Mouse (Mus musculus) ES-E14 (cell line): ENCODE measurements around the gene Fgf23. TPM values are rescaled to one million over a fixed set of nuclear protein-coding genes. Genes with fewer than 3 reads are reported as not detected.

Experiments
- DNase-seq: peaks from one replicate; pipeline ENCODE4 v3.0.0-alpha.2; 2013; ENCODE audit warnings: low read depth, low spot score
- H3K27ac ChIP-seq: 2 replicates; pipeline ENCODE4 v1.5.1; 2012; ENCODE audit warnings: low read depth, mild to moderate bottlenecking, low read length, moderate library complexity, mixed read lengths; ENCODE audit not compliant: poor library complexity, insufficient read depth, severe bottlenecking
- H3K36me3 ChIP-seq: 2 replicates; pipeline ENCODE4 v1.6.1; 2012; ENCODE audit warnings: mild to moderate bottlenecking, low read length, moderate library complexity, mixed read lengths; ENCODE audit not compliant: control insufficient read depth, poor library complexity, insufficient read depth, severe bottlenecking
- H3K4me1 ChIP-seq, 2 experiments: fragments of 150-350 bp in 1 of 2; sonication (generic) in 1 of 2; 2 replicates each; pipeline ENCODE4 v1.6.1; 2012; ENCODE audit warnings: low read length in 2 of 2, mild to moderate bottlenecking in 1 of 2, mixed read lengths in 1 of 2; ENCODE audit not compliant: control insufficient read depth in 2 of 2, insufficient read depth in 2 of 2, poor library complexity in 1 of 2
- H3K4me3 ChIP-seq, 2 experiments: fragments of 150-350 bp in 1 of 2; sonication (generic) in 1 of 2; 2 replicates each; pipeline ENCODE4 v1.5.1; 2012; ENCODE audit warnings: low read length in 2 of 2, low read depth in 1 of 2, mild to moderate bottlenecking in 1 of 2, mixed read lengths in 1 of 2; ENCODE audit not compliant: insufficient read depth in 1 of 2, poor library complexity in 1 of 2, severe bottlenecking in 1 of 2
- H3K9ac ChIP-seq: 2 replicates; pipeline ENCODE4 v1.6.1; 2012; ENCODE audit warnings: low read depth, mild to moderate bottlenecking, low read length, mixed read lengths; ENCODE audit not compliant: poor library complexity, insufficient read depth, severe bottlenecking
- H3K9me3 ChIP-seq: fragments of 150-350 bp; sonication (generic); 2 replicates; pipeline ENCODE4 v1.6.1; 2012; ENCODE audit warnings: low read depth, mild to moderate bottlenecking, low read length; ENCODE audit not compliant: control insufficient read depth, insufficient read depth
- CHD2 ChIP-seq: IDR thresholded peaks from 2 replicates; pipeline ENCODE4 v1.6.1; 2014; ENCODE audit warnings: mild to moderate bottlenecking, low read depth, low read length, inconsistent platforms
- HCFC1 ChIP-seq: IDR thresholded peaks from 2 replicates; pipeline ENCODE4 v1.6.1; 2012; ENCODE audit warnings: low read length, inconsistent platforms, borderline replicate concordance; ENCODE audit not compliant: insufficient read depth
- MAFK ChIP-seq: IDR thresholded peaks from 2 replicates; pipeline ENCODE4 v1.6.1; 2014; ENCODE audit warnings: mild to moderate bottlenecking, low read depth, low read length, inconsistent platforms; ENCODE audit not compliant: insufficient read depth
- ZC3H11A ChIP-seq: IDR thresholded peaks from 2 replicates; pipeline ENCODE4 v1.6.1; 2012; ENCODE audit warnings: low read depth, mild to moderate bottlenecking, inconsistent platforms, low read length, borderline replicate concordance
- ZNF384 ChIP-seq: IDR thresholded peaks from 2 replicates; pipeline ENCODE4 v1.6.1; 2012; ENCODE audit warnings: low read depth, low read length, inconsistent platforms
- in situ Hi-C, 2 experiments: fragments of 600-800 bp; cut with MboI; formaldehyde crosslinking; loops; one replicate each; pipeline ENCODE4 v1.15.1; 2025; ENCODE audit warnings: low sequenced_read_pairs in 2 of 2, inconsistent platforms in 1 of 2; ENCODE audit not compliant: unreplicated experiment in 2 of 2
- total RNA-seq: library from RNA; depleted of rRNA; stranded (reverse); fragments of 300-350 nt; gene quantifications from 2 replicates; pipeline ENCODE4 v1.2.3, GENCODE M21; 2012

Fgf23 gene
- total RNA-seq, 1 experiment = not detected

- DNase-seq = no peak
- H3K4me1 ChIP-seq = peaks cover 7 to 14% of the 10 kb centered on the region in 2 experiments
- H3K36me3 ChIP-seq = no peaks in the 10 kb centered on the region; the same call in 1 of the 2 replicates
- H3K9me3 ChIP-seq = no peaks in the 10 kb centered on the region
- H3K4me3 ChIP-seq = peak overlapping the region in 1 of 2 experiments; percentile 77; a peak in 1 of 4 replicates
- no peak overlapping the region for H3K27ac ChIP-seq
- in situ Hi-C loops = loop anchor here in 1 of 2 experiments (10.0 kb wide), 1 partner anchor 163 kb away; no protein-coding TSS in a partner anchor
- no peak overlapping the region for H3K9ac ChIP-seq
- TF ChIP-seq ZC3H11A (no peak), HCFC1 (no peak), ZNF384 (no peak), CHD2 (no peak), MAFK (no peak)
These were observed 34.7 kb downstream of the Fgf23 start for GRCm38 (mm10) chr6:127107413-127107812.

- no peaks in the 10 kb centered on the region for H3K36me3 ChIP-seq
- peak overlapping the region; percentile 77 to 86 for H3K4me3 ChIP-seq
- peak overlapping the region; percentile 84 for H3K9ac ChIP-seq
- DNase-seq = no peak
- in situ Hi-C loops = loop anchor here in 1 of 2 experiments (10.0 kb wide), 1 partner anchor 164 kb away; no protein-coding TSS in a partner anchor
- no peaks in the 10 kb centered on the region for H3K9me3 ChIP-seq
- TF ChIP-seq MAFK (no peak), HCFC1 (no peak), CHD2 (no peak), ZNF384 (no peak), ZC3H11A (no peak)
- H3K27ac ChIP-seq = no peak overlapping the region
- peaks cover 7 to 13% of the 10 kb centered on the region in 2 experiments for H3K4me1 ChIP-seq
These were observed 35.8 kb downstream of the Fgf23 start for GRCm38 (mm10) chr6:127108368-127109060.

GRCm38 (mm10) chr6:127109402-127109930, 36.8 kb downstream of the Fgf23 start, which contains the start of gene Tigar:
Gene Tigar (minus strand): TSS chr6:127109557.
- in situ Hi-C loops = loop anchor here in 1 of 2 experiments (10.0 kb wide), 1 partner anchor 165 kb away; no protein-coding TSS in a partner anchor
- H3K27ac ChIP-seq = 0 out of 2 replicates have a peak within 1 kb of the TSS, but pooled peaks have one; percentile 4

DNA sequence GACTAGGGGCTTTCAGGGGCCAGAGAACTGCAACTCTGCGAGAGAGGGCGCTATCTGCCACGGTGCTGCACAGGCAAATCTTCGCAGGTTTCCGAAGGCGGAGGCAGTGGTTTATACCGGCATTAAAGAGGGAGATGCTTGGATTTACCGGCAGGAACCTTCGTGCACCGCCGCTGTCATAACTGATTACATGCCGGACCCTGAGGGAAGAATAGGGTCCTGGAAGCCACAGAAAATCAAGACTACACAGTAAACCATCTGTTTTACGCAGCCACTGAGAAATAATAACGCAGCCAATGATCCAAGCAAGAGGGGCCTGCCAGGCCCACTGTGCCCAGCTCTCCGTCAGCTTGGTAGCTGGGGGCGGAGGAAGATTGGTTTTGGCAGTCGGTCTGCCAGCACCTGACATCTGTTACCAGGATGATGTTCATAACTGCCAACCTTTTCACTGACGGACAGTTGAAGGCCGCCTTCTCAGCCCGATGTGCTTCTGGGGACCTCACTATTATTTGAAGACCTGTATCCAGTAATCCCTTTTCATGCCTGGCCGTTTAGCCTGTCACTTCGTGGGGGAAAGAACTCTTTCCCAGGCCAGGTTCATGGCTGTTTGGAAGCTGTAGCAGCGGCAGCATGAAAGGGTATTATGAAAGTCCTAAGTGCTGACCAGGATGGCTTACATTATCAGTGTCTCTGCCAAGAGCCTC, 42.2 kb downstream of the Fgf23 start:
- Histone ChIP-seq H3K36me3 (no peaks in the 10 kb centered on the region), H3K4me1 (peaks cover 0 to 1% of the 10 kb centered on the region in 2 experiments; a peak in 2 of 4 replicates), H3K4me3 (no peak overlapping the region), H3K9me3 (no peaks in the 10 kb centered on the region), H3K27ac (no peak overlapping the region), H3K9ac (no peak overlapping the region)
- DNase-seq = no peak
- no peak for TF ChIP-seq MAFK
- TF ChIP-seq CHD2 = no peak
- TF ChIP-seq ZNF384 = no peak
- TF ChIP-seq ZC3H11A = no peak
- TF ChIP-seq HCFC1 = no peak
- in situ Hi-C loops = no loop called here

More at GRCm38 (mm10) chr6:127109402-127109930, 36.8 kb downstream of the Fgf23 start, which contains the start of gene Tigar:
- no peaks in the 10 kb centered on the region for H3K9me3 ChIP-seq
- H3K36me3 ChIP-seq = no peaks in the 10 kb centered on the region
- DNase-seq = peak; percentile 95
- H3K4me1 ChIP-seq = peaks cover 4 to 9% of the 10 kb centered on the region in 2 experiments
- H3K9ac ChIP-seq = peak within 1 kb of the TSS; percentile 84
- peak within 1 kb of the TSS; percentile 77 to 86 for H3K4me3 ChIP-seq
- no peak for TF ChIP-seq ZNF384
